Mouse (Mus musculus): ENCODE measurements around the gene Fosb.
A peak's percentile ranks its signal among the peaks of the same experiment; 100 is the strongest.

Gene Fosb

DNA sequence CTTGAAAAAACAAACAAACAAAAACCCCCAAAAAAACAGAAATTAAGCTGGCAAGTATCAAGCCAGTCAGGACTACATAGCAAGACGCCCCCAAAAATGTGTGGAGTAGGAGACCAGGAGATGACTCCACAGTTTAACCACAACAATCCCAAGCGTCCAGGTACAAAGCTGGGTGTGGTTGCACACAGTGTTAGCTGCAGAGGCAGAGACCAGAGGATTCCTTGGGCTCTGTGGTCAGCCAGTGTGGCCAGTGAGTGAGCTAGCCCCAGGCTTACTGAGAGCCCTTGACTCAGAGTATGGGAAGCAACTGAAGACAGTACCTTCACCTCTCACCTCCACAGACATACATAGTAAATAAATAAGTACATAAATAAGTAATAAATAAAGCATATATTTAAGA is 22.1 kb upstream of the Fosb start:
- DNase-seq (ENCODE audit: low spot score) = no peak

DNA sequence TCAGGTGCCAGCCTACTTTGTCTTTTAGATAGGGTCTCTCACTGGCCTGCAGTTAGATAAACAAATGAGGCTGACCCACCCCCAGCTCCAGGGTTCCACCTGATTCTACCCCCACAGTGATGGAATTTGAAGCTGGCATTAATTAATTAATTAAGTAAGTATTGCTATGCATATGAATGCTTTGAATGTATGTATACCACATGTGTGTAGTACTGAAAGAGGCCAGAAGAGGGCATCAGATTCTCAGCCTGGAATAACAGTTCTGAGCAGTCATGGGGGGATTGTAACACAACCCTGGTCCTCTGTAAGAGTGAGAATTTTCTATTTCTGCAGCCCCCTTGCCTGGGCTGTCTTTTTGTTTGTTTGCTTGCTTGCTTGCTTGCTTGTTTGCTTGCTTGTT is 18.6 kb upstream of the Fosb start:
- no peak for DNase-seq (ENCODE audit: low spot score)

DNA sequence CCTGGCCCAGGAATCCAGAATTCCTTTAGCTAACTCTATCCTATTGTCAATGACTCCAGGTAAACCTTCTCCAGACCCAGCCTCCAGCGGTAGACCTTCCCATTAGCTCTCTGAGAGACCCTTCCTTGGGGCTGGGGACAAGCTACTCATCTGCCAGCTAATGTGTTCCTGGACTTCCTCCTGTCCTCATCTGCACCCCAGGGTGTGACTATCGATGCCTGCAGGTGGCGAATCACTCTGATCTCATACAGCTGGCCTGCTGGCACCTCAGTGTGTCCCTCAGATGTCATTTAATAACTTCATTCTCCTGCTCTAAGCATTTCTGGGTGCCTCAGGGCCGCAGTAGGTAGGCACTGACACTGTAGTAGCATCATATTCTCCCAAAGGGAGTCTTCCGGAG is 17.9 kb upstream of the Fosb start:
- no peak for DNase-seq (ENCODE audit: low spot score)

DNA sequence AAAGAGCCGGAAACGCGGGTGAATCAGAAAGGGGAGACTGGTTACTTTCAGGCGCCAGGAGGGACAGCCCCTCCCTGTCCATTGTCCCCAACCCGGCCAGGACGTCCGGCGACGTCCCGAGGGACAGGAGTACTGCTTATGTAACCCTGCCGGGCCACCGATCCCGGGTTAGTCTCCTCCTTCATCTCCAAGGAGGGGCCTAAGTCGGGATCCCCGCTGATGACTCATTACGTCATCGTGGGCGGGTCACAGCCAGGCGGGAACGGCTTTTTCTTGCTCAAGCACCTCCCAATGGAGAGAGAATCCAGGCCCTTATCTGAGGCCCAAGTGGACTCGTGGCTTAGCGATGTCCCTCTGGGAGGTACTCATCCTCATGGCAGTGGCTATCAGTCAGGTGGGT is 17.3 kb upstream of the Fosb start:
- peak; percentile 83 for DNase-seq (ENCODE audit: low spot score)

DNA sequence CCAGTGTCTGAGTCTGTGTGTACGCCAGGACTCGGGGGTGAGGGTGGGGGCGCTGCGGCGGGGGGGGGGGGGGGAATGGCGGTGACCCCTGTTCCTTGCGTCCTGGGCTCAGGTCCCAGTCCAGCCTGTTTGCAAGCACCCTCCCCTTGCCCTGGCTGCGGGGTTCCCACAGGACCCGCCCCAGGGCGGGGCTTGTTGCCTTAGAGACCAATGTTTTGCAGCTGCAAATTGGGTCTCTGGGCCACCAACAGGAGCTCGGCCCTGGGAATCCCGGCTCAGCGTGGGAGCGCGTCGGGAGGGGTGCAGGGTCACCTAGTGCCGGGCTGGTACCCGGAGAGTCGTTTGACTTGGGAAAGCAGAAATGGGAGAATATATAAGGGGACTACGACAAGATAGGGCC is 16.5 kb upstream of the Fosb start:
- DNase-seq (ENCODE audit: low spot score) = peak; percentile 67

DNA sequence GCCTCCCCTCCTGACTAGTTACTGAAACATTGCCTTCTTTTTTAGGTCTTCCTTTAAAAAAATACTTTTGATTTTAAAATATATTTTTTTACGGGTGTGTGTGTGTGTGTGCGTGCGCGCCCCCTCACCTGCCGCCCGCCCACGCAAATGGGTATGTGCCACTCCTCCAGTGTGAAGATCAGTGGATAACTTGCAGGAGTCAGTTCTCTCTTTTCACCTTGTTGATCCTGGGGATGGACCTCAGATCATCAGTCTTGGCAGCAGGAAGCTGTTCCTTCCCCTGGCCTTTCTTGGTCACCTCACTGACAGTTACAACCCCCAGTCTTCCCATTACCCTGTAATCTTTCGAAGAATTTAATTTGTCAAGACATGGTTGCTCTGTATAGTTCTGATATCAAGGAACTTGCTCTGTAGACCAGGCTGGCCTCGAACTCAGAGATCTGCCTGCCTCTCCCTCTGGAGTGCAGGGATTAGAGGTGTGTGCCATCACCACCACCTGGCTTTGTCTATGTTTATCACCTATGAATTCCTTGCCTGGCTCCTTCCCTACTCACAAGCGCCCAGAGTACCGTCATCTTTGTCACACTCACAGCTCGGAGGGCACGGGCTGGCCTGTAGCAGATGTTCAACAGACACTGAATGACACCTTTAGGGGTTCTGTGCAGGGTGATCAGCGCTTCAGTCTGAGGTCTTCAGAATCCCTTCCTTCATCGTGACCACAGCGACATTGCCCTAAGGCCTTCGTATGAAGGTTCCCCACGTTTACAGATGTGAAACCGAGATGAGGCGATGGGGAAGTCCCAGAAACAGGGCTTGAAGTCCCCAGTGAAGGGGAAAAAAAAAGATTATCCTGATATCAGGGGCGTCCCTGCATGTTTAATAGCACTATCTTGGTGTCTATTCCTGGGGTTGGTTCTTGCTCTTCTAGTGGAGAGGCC is 15.7 kb upstream of the Fosb start:
- no peak for DNase-seq (ENCODE audit: low spot score)

DNA sequence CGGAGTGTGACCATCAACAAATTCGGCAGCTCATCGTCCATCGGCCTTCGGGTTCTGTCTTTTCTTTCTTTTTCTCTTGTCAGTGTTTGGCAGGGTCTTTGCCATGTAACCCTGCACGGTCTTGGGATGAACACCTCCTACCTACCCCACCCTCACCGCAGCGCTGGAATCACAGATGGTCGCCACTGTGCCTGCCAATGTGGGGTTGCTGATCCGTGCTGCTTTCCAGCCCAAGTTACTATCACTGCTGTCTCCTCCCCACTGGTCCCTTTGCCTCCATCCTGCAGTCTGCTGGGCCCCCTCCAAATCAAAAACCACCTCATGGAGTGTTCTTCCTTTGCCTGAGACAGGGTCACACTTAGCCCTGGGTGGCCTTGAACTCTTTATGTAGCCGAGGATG is 14.4 kb upstream of the Fosb start:
- DNase-seq (ENCODE audit: low spot score) = no peak

DNA sequence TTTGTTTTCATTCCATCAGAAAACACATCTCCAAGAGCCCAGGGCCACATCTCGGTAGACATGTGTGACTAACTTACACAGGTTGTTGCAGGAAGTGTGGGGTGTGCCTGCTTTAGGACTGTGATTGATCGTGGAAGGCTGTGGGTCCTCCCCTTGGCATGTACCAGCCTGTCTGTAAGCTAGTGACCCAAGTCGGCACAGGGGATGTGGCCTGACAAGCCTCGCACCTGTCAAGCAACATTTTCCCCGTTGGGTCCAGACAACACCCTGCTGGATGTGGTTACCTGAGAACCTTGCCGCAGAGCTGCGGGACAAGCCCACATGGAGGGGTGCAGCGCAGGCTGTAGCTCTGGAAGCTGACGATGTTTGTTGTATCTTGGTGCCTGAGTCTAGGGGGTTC is 12.6 kb upstream of the Fosb start:
- no peak for DNase-seq (ENCODE audit: low spot score)

DNA sequence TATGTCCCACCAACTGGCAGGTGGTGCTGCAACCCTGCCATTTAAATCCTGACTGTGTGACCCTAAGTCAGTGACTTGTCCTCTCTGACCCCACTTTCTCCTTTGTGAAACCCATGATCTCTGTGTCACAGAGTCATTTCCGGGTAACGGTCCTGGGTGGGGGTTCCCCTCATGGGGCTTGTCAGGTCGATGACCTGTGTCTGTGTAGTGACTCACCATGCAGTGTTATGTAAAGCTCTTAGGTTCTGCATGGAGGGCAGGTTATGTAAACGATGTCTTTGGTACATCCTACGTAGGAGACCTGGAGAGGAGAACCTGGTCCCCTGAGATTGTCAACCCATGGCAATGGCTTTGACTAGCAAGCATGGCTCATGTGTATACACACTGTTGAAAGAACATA is 11.6 kb upstream of the Fosb start:
- DNase-seq (ENCODE audit: low spot score) = no peak

DNA sequence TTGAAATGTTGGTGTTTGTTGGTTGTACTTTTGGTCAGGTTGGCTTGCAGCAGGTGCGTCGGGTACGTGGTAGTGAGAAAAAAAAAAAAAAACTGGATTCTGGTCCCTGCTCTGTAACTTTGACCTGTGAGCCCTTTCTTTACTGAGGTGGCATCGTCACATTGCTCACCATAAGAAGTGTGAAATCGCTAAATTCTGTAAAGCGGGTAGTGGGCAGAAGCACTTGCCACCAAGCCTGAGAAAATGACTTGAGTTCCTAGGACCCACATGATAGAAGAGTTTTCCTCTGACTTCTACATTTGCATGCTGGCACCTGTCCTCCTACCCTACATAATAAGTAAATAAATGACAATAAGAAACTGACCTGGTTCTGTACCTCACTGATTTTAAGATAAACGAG is 10.8 kb upstream of the Fosb start:
- no peak for DNase-seq (ENCODE audit: low spot score)

DNA sequence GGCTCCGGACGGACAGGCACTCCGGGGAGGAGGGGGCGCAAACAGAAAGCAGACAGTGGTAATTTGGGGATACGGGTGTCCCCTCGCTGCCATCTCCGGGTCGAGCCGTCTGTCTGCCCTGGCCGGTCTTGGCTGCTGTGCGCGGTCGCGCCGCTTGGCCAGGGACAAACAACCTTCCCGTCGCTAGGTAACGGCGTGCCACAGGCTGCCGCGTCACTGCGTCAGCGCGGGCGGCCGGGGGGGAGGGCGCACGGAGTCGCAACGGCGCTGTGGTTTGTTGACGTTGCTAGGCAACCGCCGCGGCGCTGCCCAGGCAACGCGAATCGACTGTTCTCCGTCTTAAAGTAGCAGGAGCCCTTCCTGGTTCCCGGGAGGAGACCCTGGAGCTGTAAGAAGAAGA is 10.1 kb upstream of the Fosb start:
- peak; percentile 94 for DNase-seq (ENCODE audit: low spot score)

DNA sequence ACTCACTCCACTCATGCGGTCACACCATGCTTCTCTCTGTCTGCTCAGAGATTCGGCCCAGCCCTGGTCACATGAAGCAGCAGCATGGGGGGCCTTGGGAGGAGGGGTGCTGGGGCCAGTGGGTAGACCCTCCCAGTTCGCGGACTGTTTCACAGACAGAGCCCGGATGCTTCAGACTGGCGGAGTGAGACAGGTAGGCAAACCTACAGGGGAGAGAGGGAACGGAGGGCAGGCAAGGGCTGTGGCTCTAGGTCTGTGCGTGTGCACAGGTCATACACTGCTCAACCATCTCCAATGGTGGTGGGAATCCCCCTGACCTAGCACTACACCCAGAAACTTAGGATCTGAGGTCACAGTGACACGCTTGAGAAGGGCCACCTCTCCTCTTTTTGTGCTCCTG is 9.6 kb upstream of the Fosb start:
- no peak for DNase-seq (ENCODE audit: low spot score)

DNA sequence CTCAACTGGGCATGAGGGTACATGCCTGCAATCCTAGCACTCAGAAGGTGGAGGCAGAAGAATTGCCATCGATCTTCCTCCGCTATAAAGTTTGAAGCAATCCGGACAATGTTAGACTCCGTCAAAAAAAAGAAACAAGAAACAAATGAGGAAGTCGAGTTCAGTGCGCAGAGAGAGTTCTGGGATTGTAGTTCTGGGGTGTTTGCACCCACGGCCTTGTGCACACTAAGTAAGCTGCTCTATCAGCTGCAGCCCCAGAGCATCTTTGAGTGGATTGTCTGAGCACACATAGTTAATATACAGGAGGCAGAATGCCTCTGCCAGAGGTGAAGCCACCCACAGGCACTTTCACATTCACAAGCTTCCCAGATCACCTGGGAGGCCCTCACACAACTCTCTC is 8.8 kb upstream of the Fosb start:
- DNase-seq (ENCODE audit: low spot score) = no peak

DNA sequence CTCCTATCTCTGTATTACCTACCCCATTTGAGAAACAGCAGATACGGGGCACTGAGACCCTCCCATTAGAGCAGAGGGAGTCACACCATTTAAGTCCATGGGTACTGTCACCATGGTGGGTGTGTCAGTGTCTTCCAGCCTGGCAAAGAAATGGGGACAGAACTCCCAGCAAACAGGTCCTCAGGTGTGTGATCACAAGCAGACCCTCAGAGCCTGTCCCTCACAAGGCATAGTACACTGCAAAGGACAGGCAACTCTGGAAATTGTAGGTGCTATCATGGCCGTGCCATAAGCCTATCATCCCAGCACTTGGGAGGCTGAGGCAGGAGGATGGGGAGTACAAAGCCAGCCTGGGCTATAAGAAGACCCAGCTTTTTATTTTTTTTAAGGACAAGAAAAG is 8.3 kb upstream of the Fosb start:
- no peak for DNase-seq (ENCODE audit: low spot score)

DNA sequence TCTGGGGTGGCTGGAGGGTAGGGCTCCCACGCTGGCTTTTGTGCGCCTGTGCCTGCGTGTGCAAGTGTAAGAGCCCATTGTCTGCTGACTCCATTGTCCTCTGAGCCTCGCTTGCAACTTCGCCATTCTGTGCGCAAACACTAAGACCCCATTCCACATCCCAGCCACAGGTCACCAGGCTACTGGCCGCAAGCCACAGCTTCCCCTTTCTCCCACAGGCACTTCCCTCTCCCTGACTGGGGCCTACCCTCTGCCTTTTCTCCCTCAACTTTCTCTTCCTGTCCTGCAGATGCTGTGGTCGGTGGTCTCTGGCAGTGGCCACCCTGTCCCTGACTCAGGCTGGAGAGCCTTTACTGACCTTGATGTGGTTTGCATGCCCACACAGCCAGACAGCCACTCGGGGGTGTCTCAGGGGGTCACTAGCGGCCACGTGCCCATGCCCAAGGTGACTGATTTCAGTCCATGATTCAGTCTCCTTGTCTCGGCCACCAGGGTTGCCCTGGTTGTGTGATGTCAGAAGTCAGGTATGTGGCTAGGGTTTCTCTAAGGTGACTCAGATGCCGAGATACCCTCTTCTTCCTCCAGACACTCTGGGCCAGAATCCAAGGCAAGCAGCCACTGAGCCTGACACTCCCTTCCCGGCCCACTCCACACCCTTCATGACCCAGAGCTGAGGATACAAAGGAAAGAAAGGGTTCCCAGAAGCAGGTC is 6.8 kb upstream of the Fosb start:
- DNase-seq (ENCODE audit: low spot score) = no peak

DNA sequence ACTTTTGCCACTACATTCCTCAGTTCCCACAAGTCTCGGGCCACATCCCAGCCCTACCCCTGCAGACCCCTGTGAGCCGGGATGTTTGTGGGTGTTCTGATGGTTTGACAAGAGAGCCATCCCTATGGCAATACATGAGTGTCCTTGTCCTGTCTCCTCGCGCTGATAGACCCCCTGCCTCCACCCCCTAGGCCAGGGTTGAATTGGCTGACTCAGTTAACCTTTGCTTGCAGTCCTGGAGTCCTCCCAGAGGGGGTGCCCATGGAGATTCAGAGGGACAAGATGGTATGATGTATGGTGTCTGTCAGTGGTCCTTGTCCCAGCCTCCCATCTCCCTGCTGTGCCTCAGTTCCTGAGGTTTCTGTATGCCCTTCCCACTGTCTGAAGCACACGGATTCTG is 4.2 kb upstream of the Fosb start:
- no peak for DNase-seq (ENCODE audit: low spot score)

DNA sequence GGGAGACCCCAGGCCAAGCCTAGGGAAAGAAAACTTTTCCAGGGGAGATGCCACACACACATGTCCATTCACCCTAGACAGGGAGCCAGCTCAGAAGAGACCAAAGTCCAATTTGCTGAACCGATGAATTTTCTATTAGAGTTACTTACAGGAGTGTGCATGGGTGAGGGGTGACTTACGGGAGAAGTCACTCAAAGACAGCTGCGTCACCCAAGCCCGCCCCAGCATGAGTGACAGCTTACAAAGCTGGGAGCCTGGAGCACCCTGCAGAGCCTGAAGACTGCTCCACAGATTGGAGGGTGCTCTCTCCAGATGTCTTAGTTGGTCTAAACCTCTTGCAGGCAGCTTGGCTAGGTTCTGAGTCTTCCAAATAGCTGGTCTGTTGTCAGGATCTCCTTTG is 2.1 kb upstream of the Fosb start:
- DNase-seq (ENCODE audit: low spot score) = no peak

DNA sequence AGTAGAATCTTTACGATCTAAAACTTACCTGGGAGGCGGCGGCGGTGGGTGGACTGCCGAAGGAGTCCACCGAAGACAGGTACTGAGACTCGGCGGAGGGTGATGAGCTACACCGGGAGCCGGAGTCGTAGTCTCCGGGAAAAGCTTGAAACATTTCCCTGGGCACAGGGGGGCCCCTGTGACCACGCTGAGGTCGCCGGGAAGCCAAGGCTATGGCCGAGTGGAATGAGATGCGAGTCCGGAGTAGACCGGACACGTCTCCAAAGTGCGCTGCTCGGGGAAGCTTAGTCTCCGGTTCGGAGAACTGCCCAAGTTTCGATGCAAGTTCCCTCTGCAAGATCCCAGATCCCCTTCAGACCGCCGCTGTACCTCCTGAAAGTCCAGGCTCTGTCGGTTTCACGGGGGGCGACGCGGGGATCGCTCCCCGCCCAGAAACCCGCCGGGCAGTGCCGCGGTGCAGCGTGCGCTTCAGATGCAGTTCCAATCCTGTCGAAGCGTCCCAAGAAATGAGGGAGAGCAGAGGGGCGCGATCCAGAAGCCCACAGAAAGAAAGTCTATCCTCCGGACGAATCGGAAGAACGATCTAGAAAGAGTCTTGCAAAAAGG is 470 bp downstream of the Fosb start:
- no peak for DNase-seq (ENCODE audit: low spot score)

DNA sequence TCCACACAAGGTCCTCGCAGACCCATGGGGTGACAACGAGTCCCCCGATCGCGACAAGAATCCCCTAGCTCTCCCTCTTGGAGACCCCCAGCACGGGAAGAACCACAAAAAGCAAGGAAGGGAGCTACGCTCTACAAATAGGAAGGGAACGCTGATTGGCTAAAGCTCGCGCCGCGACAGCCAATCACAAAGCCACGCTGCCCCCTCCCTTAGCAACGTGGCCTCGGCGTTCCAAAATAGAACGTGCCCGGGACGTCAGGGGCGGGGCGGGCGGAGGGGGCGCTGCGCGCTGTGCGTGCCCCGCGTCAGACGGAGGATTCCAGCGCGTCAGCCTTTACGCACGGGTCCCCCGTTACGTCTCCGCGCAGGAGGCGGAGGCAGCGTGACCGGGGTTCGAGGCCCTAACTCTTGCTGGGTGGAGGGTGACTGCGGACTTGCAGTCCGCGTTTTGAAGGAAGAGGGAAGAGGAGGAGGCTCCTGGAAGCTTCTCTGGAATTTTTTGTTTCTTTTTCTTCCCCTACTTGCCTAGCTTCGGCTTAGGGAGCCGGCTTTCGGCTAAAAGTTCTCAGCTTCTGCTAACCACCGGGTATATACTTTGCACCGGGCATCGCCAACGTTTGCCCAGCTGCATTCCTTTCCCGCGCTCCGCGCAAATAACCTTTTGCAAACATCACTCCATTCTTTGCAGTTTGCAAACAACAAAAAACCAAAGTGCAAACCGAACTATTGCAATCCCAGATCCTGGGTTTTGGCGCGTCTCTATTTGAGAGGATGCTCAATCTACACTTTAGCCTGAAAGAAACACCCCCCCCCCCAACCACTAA is 1.2 kb downstream of the Fosb start:
- peak; percentile 94 for DNase-seq (ENCODE audit: low spot score)

DNA sequence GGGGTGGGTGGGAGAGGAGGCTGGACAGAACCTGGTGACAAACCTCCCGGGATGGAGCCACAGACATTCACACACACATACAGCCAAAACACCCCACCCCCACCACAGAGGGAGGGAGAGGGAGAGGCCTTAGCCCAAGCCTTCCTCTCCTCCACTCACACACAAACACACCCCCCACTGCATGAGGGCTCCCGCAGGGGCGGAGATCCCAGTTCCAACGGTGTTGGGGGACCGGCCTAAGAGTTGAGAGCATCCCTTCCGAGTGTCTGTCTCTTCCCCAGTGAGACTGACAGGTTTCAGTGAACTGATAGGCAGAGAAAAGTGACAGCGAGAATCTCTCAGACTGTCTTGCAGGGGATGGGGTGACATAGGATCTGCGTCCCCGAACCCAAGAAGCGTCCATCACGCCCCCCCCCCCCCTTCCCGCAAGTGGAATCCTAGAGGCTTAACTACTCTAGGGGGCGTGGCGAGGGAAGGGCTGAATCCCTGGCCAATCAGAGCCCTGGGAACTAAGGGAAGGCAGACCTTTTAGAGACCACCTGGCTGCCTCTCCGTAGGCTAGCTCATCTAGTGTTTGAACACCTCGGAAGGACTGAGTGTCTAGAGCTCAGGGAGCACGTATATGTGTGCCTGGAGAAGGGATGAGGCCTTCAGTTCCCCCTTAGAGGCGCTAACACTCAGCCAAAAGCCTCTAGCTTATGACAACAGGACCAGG is 2.0 kb downstream of the Fosb start:
- peak; percentile 61 for DNase-seq (ENCODE audit: low spot score)

Data from yolk sac, embryonic 10.5 days (tissue).